Comparison of ENCODE assay signal across 13 mouse cellular contexts in the genomic region with DNA sequence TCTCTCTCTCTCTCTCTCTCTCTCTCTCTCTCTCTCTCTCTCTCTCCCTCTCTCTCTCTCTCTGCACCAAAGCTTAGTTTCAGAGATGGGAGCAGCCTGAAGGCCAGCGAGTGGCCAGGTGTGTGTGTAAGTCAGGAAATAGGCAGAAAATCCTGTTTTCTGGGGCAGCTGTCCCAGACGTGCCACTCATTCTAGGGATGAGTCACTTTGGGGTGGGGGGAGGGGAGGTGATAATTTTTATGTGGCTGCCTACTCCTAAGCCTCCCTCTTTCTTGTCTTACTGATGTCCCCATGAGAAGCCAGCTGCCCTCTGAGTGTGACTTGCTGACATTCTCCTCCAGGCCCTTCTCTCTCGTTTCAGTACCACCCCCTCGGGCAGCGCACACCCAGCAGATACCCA.
"Had no signal": no experiment of that assay in that cellular context is flagged by ENCODE, and none has a peak within 500 bp of the region (broad histone marks: within the 10 kb centered on the region; RNA-seq: fewer than 3 reads in every experiment).

No protein-coding gene starts in this region.

- ATAC-seq: midbrain, embryonic 15.5 days had no signal

- H3K4me3 ChIP-seq: left cerebral cortex, adult 2 months; liver, embryonic 13.5 days; midbrain, embryonic 12.5 days; midbrain, embryonic 15.5 days had no signal

- H3K4me2 ChIP-seq: liver, embryonic 13.5 days; midbrain, embryonic 12.5 days; midbrain, embryonic 15.5 days had no signal

- H3K36me3 ChIP-seq: liver, embryonic 13.5 days; midbrain, embryonic 12.5 days; midbrain, embryonic 15.5 days had no signal

- DNase-seq: kidney, adult 2 months; kidney, postnatal 25 days; layer of hippocampus, postnatal 36 days; liver, embryonic 13.5 days; lung, adult 2 months; lung, postnatal 14 days; lung, postnatal 4 days; thymus, adult 2 months; thymus, postnatal 14 days; thymus, postnatal 4 days had no signal
